Mouse (Mus musculus) hindbrain, embryonic 11.5 days (tissue): Measurements from ENCODE around the gene Tmem150b. TPM values are rescaled to one million over a fixed set of nuclear protein-coding genes. Genes with fewer than 3 reads are reported as not detected.

Source experiments
- ATAC-seq: fragments of 200-750 bp; cut with Nextera tagmentation; 2 replicates; pipeline ENCODE4 v1.8.0; 2017; ENCODE audit warnings: mild to moderate bottlenecking, moderate TSS enrichment, moderate library complexity; ENCODE audit not compliant: low FRiP score
- DNase-seq: peaks from one replicate; pipeline ENCODE4 v3.0.0-alpha.2; 2015; ENCODE audit warnings: low spot score
- H3K27ac ChIP-seq: fragments of 300-500 bp; sonication (generic); 2 replicates; pipeline ENCODE4 v1.5.1; 2014; ENCODE audit warnings: mild to moderate bottlenecking, low read depth, low read length
- H3K27me3 ChIP-seq: fragments of 300-500 bp; sonication (generic); 2 replicates; pipeline ENCODE4 v1.6.1; 2014; ENCODE audit warnings: mild to moderate bottlenecking, low read length, moderate library complexity, mixed read lengths; ENCODE audit not compliant: control insufficient read depth, insufficient read depth
- H3K36me3 ChIP-seq: fragments of 300-500 bp; sonication (generic); 2 replicates; pipeline ENCODE4 v1.6.1; 2014; ENCODE audit warnings: mild to moderate bottlenecking, low read length, moderate library complexity, mixed read lengths; ENCODE audit not compliant: control insufficient read depth, insufficient read depth
- H3K4me1 ChIP-seq: fragments of 300-500 bp; sonication (generic); replicated peaks from 2 replicates; pipeline ENCODE4 v1.6.1; 2014; ENCODE audit warnings: low read length, mixed read lengths; ENCODE audit not compliant: control insufficient read depth, insufficient read depth
- H3K4me2 ChIP-seq: fragments of 300-500 bp; sonication (generic); replicated peaks from 2 replicates; pipeline ENCODE4 v1.6.1; 2014; ENCODE audit warnings: mild to moderate bottlenecking, low read depth, low read length
- H3K4me3 ChIP-seq: fragments of 300-500 bp; sonication (generic); 2 replicates; pipeline ENCODE4 v1.5.1; 2014; ENCODE audit warnings: low read depth, low read length
- H3K9ac ChIP-seq: fragments of 300-500 bp; sonication (generic); 2 replicates; pipeline ENCODE4 v1.6.1; 2014; ENCODE audit warnings: low read depth, low read length
- H3K9me3 ChIP-seq: fragments of 300-500 bp; sonication (generic); 2 replicates; pipeline ENCODE4 v1.6.1; 2016; ENCODE audit warnings: low read length; ENCODE audit not compliant: control insufficient read depth
- WGBS: fragments of 180-500 bp; shearing (Covaris S2); extraction: QIAGEN DNeasy Blood & Tissue Kit; methylation state at CpG from one replicate; pipeline ENCODE4 v1.1.7; 2014; 5-methylcytosine and 5-hydroxymethylcytosine counted together
- polyA plus RNA-seq: library from polyadenylated mRNA; unstranded; fragments of >200 nt; fragmentation: Nextera tagmentation; extraction: Ambion mirVana; gene quantifications from 2 replicates; pipeline ENCODE4 v1.2.1, GENCODE M21; 2014

Tmem150b gene
- 0.22 and 0.26 TPM in 2 replicates for polyA plus RNA-seq

GRCm38 (mm10) chr7:4725169-4725568, at the start of gene Tmem150b:
TSS of gene Tmem150b (minus strand) at chr7:4725249.
- Histone ChIP-seq H3K4me3 (no peak within 1 kb of the TSS), H3K27ac (no peak within 1 kb of the TSS), H3K4me2 (no peak within 1 kb of the TSS), H3K36me3 (no peaks in the 10 kb centered on the region), H3K9me3 (no peaks in the 10 kb centered on the region), H3K4me1 (no peaks in the 10 kb centered on the region), H3K27me3 (no peaks in the 10 kb centered on the region), H3K9ac (no peak within 1 kb of the TSS)
- 90% methylated on average over 7 of the region's 7 CpGs for WGBS
- ATAC-seq (no peak), DNase-seq (no peak)

GRCm38 (mm10) chr7:4771202-4771601, 46.2 kb upstream of the Tmem150b start, which contains the start of gene Fam71e2:
TSS of gene Fam71e2 (minus strand) at chr7:4771302.
- Histone ChIP-seq H3K27me3 (peaks cover 10% of the 10 kb centered on the region), H3K4me1 (no peaks in the 10 kb centered on the region), H3K9ac (no peak within 1 kb of the TSS), H3K36me3 (no peaks in the 10 kb centered on the region), H3K4me2 (no peak within 1 kb of the TSS), H3K4me3 (no peak within 1 kb of the TSS), H3K9me3 (no peaks in the 10 kb centered on the region), H3K27ac (no peak within 1 kb of the TSS)
- ATAC-seq, result no peak
- no peak for DNase-seq
- 81% methylated on average over 3 of the region's 5 CpGs for WGBS

- Histone ChIP-seq H3K4me2 (no peak overlapping the region), H3K9ac (no peak overlapping the region), H3K36me3 (no peaks in the 10 kb centered on the region), H3K27ac (no peak overlapping the region), H3K27me3 (no peaks in the 10 kb centered on the region), H3K9me3 (no peaks in the 10 kb centered on the region), H3K4me1 (no peaks in the 10 kb centered on the region), H3K4me3 (no peak overlapping the region)
- DNase-seq (no peak), ATAC-seq (no peak)
- WGBS, result 19% methylated on average over 4 of the region's 4 CpGs
Measured at GRCm38 (mm10) chr7:4764946-4765710, 40.1 kb upstream of the Tmem150b start.

GRCm38 (mm10) chr7:4759670-4760069, 34.6 kb upstream of the Tmem150b start:
- H3K27me3 ChIP-seq, result no peaks in the 10 kb centered on the region
- no peak for ATAC-seq
- DNase-seq, result no peak
- H3K9me3 ChIP-seq, result no peaks in the 10 kb centered on the region
- no peak overlapping the region for H3K4me2 ChIP-seq
- no peak overlapping the region for H3K4me3 ChIP-seq
- no peak overlapping the region for H3K27ac ChIP-seq
- no peaks in the 10 kb centered on the region for H3K4me1 ChIP-seq
- 52% methylated on average over 1 of the region's 1 CpGs for WGBS
- no peak overlapping the region for H3K9ac ChIP-seq
- no peaks in the 10 kb centered on the region for H3K36me3 ChIP-seq

GRCm38 (mm10) chr7:4752821-4753570, 27.9 kb upstream of the Tmem150b start, which contains the start of gene Cox6b2:
TSS of gene Cox6b2 (minus strand) at chr7:4753094.
- Histone ChIP-seq H3K4me1 (0 out of 2 replicates have a peak, but pooled peaks cover 5% of the 10 kb centered on the region), H3K27ac (no peak within 1 kb of the TSS), H3K9ac (peak within 1 kb of the TSS; percentile 5; the same call in 1 of the 2 replicates), H3K36me3 (no peaks in the 10 kb centered on the region), H3K4me2 (peak within 1 kb of the TSS; percentile 29), H3K4me3 (peak within 1 kb of the TSS; percentile 24), H3K9me3 (no peaks in the 10 kb centered on the region), H3K27me3 (no peaks in the 10 kb centered on the region)
- WGBS, result 3% methylated on average over 24 of the region's 24 CpGs
- DNase-seq, result peak; percentile 88
- ATAC-seq, result peak; percentile 97

GRCm38 (mm10) chr7:4751971-4752820, 27.1 kb upstream of the Tmem150b start:
- H3K9ac ChIP-seq, result peak overlapping the region; percentile 5; the same call in 1 of the 2 replicates

GRCm38 (mm10) chr7:4749169-4749568, 24.1 kb upstream of the Tmem150b start:
- no peak for ATAC-seq
- peaks cover 3% of the 10 kb centered on the region; the same call in 1 of the 2 replicates for H3K36me3 ChIP-seq
- H3K4me1 ChIP-seq, result 0 out of 2 replicates have a peak, but pooled peaks cover 5% of the 10 kb centered on the region
- no peak overlapping the region for H3K4me3 ChIP-seq
- no peak overlapping the region for H3K9ac ChIP-seq
- H3K9me3 ChIP-seq, result no peaks in the 10 kb centered on the region
- no peak for DNase-seq
- no peaks in the 10 kb centered on the region for H3K27me3 ChIP-seq
- no peak overlapping the region for H3K4me2 ChIP-seq
- H3K27ac ChIP-seq, result no peak overlapping the region
- 82% methylated on average over 2 of the region's 2 CpGs for WGBS

More at GRCm38 (mm10) chr7:4751971-4752820, 27.1 kb upstream of the Tmem150b start:
- Histone ChIP-seq H3K4me1 (0 out of 2 replicates have a peak, but pooled peaks cover 5% of the 10 kb centered on the region), H3K9me3 (no peaks in the 10 kb centered on the region), H3K36me3 (no peaks in the 10 kb centered on the region), H3K27ac (no peak overlapping the region), H3K27me3 (no peaks in the 10 kb centered on the region), H3K4me2 (peak overlapping the region; percentile 29), H3K4me3 (peak overlapping the region; percentile 24)
- peak; percentile 65 for DNase-seq
- WGBS, result 4% methylated on average over 30 of the region's 30 CpGs
- ATAC-seq, result peak; percentile 78

GRCm38 (mm10) chr7:4748321-4748720, 23.3 kb upstream of the Tmem150b start:
- DNase-seq, result no peak
- Histone ChIP-seq H3K4me2 (no peak overlapping the region), H3K4me1 (0 out of 2 replicates have a peak, but pooled peaks cover 5% of the 10 kb centered on the region), H3K9ac (no peak overlapping the region), H3K4me3 (no peak overlapping the region), H3K9me3 (no peaks in the 10 kb centered on the region), H3K27ac (no peak overlapping the region), H3K27me3 (no peaks in the 10 kb centered on the region), H3K36me3 (peaks cover 3% of the 10 kb centered on the region; the same call in 1 of the 2 replicates)
- 82% methylated on average over 4 of the region's 4 CpGs for WGBS
- no peak for ATAC-seq
